Mouse (Mus musculus) testis, adult 2 months (tissue): ENCODE measurements around the gene Reln.

Experiments used
- CTCF ChIP-seq: fragments of 200-500 bp; IDR thresholded peaks from 2 replicates; pipeline ENCODE4 v1.5.1; 2012; ENCODE audit warnings: low read depth, mild to moderate bottlenecking, inconsistent platforms, low read length, moderate library complexity; ENCODE audit not compliant: control insufficient read depth, insufficient read depth, insufficient replicate concordance
- POLR2A ChIP-seq: fragments of 200-500 bp; IDR thresholded peaks from 2 replicates; pipeline ENCODE4 v1.6.1; 2012; ENCODE audit warnings: low read depth, mild to moderate bottlenecking, inconsistent platforms, low read length, moderate library complexity; ENCODE audit not compliant: control insufficient read depth

DNA sequence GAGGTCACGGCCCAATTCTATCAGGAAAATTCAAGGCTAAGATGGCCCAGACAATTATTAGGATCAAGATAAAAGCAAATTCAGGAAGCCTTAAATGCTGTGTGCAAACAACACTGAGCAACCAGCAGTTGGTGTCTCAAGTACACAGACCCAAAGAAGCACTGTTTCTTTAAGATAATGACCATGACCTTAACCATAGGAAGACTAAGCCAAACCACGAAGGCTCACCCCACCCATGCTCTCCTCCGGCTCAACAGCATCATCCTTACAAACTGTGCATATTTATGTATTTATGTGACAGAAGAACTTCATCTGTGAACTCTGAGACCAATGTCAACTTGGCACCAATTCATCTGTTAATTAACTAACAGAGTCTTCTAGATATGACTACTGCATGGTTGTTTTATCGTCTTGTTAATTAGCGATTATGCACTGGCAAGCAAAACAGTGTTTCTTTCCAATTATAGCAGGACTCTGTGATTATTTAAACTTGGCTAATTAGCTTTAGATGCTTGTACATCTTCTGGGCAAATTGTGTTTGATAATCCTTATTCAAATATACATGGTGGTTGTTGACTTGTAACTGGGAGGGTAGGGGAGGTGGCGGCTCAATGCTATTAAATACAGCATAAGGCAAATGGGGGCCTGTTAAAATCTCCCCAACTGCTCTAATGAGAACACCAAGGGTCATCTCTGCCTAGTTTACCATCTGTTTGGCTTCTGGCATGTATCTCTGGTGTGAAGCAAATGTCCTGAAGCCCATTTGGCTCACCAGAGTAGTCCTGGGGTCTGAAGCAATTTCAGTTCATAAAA is 77.8 kb downstream of the Reln start:
- TF ChIP-seq CTCF: no peak
- TF ChIP-seq POLR2A: no peak
